Mouse (Mus musculus) urinary bladder, postnatal 25 days (tissue): ENCODE measurements at regions not wholly inside any gene's neighbourhood (a gene's known extent, or its start where the extent isn't known, plus 50 kb on each side); places are given as distances from the start of the nearest gene placed in this dataset.

ENCODE experiments used
- DNase-seq: peaks from one replicate; pipeline ENCODE4 v3.0.0; 2022; ENCODE audit warnings: low spot score

- DNase-seq, result no peak
These were observed 456.7 kb downstream of the Irx1 start for GRCm38 (mm10) chr13:71506777-71507176.

- no peak for DNase-seq
These were observed 473.8 kb downstream of the Irx1 start for GRCm38 (mm10) chr13:71489773-71490172.

- DNase-seq, result no peak
These were observed 482.3 kb downstream of the Irx1 start for GRCm38 (mm10) chr13:71481205-71481604.

GRCm38 (mm10) chr13:71461552-71461951, 502.0 kb downstream of the Irx1 start:
- DNase-seq, result no peak

GRCm38 (mm10) chr13:71460607-71461006, 502.9 kb downstream of the Irx1 start:
- DNase-seq, result no peak

GRCm38 (mm10) chr13:71460097-71460496, 503.4 kb downstream of the Irx1 start:
- DNase-seq, result no peak

GRCm38 (mm10) chr13:71459022-71459536, 504.4 kb downstream of the Irx1 start:
- no peak for DNase-seq

GRCm38 (mm10) chr13:71458061-71458935, 505.2 kb downstream of the Irx1 start:
- DNase-seq, result peak; percentile 74

- DNase-seq, result no peak
These were observed 506.0 kb downstream of the Irx1 start for GRCm38 (mm10) chr13:71457550-71457949.

GRCm38 (mm10) chr13:71452258-71452657, 511.3 kb downstream of the Irx1 start:
- no peak for DNase-seq

GRCm38 (mm10) chr13:71437601-71438099, 525.9 kb downstream of the Irx1 start:
- DNase-seq, result no peak

GRCm38 (mm10) chr13:71403654-71404560, 559.6 kb downstream of the Irx1 start:
- no peak for DNase-seq

- no peak for DNase-seq
These were observed 552.2 kb upstream of the Adamts16 start for GRCm38 (mm10) chr13:71393716-71394309.

GRCm38 (mm10) chr13:71378641-71379040, 537.0 kb upstream of the Adamts16 start:
- DNase-seq, result no peak

- DNase-seq, result peak; percentile 8
These were observed 534.4 kb upstream of the Adamts16 start for GRCm38 (mm10) chr13:71375909-71376606.

GRCm38 (mm10) chr13:71372701-71373685, 531.4 kb upstream of the Adamts16 start:
- no peak for DNase-seq

GRCm38 (mm10) chr13:71369832-71370231, 528.2 kb upstream of the Adamts16 start:
- DNase-seq, result no peak

- no peak for DNase-seq
These were observed 523.6 kb upstream of the Adamts16 start for GRCm38 (mm10) chr13:71365261-71365660.

- no peak for DNase-seq
These were observed 520.7 kb upstream of the Adamts16 start for GRCm38 (mm10) chr13:71362311-71362710.

GRCm38 (mm10) chr13:71359112-71359511, 517.5 kb upstream of the Adamts16 start:
- no peak for DNase-seq
